13 mouse cellular contexts compared by ENCODE assay signal in genomic region chr1:84851512-84852235, GRCm38 (mm10). TPM values are rescaled to one million over a fixed set of nuclear protein-coding genes. Genes with fewer than 3 reads are reported as not detected.
DNase-seq lines count a peak whose midpoint lies in the region; TF ChIP-seq lines count a peak whose summit lies in the region.
"Had no signal": no experiment of that assay in that cellular context is flagged by ENCODE, and none has a peak within 500 bp of the region (broad histone marks: within the 10 kb centered on the region; RNA-seq: fewer than 3 reads in every experiment).

No protein-coding gene starts in this region.

- peaks cover 12% of the 10 kb centered on the region for H3K4me1 ChIP-seq in heart, embryonic 10.5 days

- no peaks in the 10 kb centered on the region for H3K9me3 ChIP-seq in heart, embryonic 10.5 days
- H3K9me3 ChIP-seq: heart, embryonic 13.5 days had no signal

- no peak for TF ChIP-seq CTCF in layer of hippocampus, adult 2 months (conservative IDR thresholded peaks at IDR 0.05)

- intact Hi-C loops in heart, postnatal 36 days (cut with DNase I): no loop called here

- H3K4me3 ChIP-seq in heart, embryonic 10.5 days: no peak overlapping the region
- H3K4me3 ChIP-seq in layer of hippocampus, adult 2 months: no peak overlapping the region
- H3K4me3 ChIP-seq: erythroblast, embryonic 14.5 days; heart, embryonic 13.5 days had no signal

- no peaks in the 10 kb centered on the region for H3K36me3 ChIP-seq in heart, embryonic 10.5 days
- H3K36me3 ChIP-seq: heart, embryonic 13.5 days had no signal

- H3K27me3 ChIP-seq in heart, embryonic 10.5 days (ENCODE audit: insufficient read depth, poor library complexity, severe bottlenecking): no peaks in the 10 kb centered on the region
- H3K27me3 ChIP-seq: CH12.LX; heart, embryonic 13.5 days had no signal

- H3K27ac ChIP-seq in heart, embryonic 10.5 days: peak overlapping the region; percentile 52
- H3K27ac ChIP-seq in layer of hippocampus, adult 2 months: no peak overlapping the region
- H3K27ac ChIP-seq: heart, embryonic 13.5 days had no signal

- 20% methylated on average over 9 of the region's 9 CpGs for WGBS in heart, embryonic 10.5 days

- no peak for DNase-seq in heart, embryonic 10.5 days (ENCODE audit: low spot score)
- DNase-seq in heart, postnatal 36 days: no peak
- DNase-seq in embryo, embryonic 10.5 days (ENCODE audit: low spot score): peak; percentile 32
- DNase-seq in kidney, postnatal 36 days: peak; percentile 78 to 83
- peak; percentile 4 for DNase-seq in skeletal muscle tissue, adult 2 months (ENCODE audit: low read depth, low spot score)
- no peak for DNase-seq in layer of hippocampus, adult 2 months (ENCODE audit: low spot score in 2 of 2)
- no peak for DNase-seq in spleen, adult 12 weeks (ENCODE audit: low spot score)
- no peak for DNase-seq in adrenal gland, postnatal 25 days
- DNase-seq: lung, postnatal 4 days had no signal

RNA-seq across cellular contexts. Expression of gene Trip12, which starts 11.4 kb away (rescaled TPM):
- polyA plus RNA-seq in heart, embryonic 10.5 days (2016; fragmentation: Nextera tagmentation; extraction: Ambion mirVana): 68.5 and 78.0 TPM in 2 replicates
- 100 to 1,000 TPM; 189 to 213 TPM for total RNA-seq in heart, postnatal 36 days (2021)
- 100 to 1,000 TPM; 196 to 201 TPM for total RNA-seq in layer of hippocampus, adult 2 months (2021)
- total RNA-seq in adrenal gland, postnatal 25 days (2021): 241 and 288 TPM in 2 replicates

RNA-seq across cellular contexts. Expression of gene Fbxo36, which starts 12.0 kb away (rescaled TPM):
- 7.0 and 8.6 TPM in 2 replicates for polyA plus RNA-seq in heart, embryonic 10.5 days (2016; fragmentation: Nextera tagmentation; extraction: Ambion mirVana)
- total RNA-seq in heart, postnatal 36 days (2021): 1 to 10 TPM; 1.5 to 1.8 TPM
- total RNA-seq in layer of hippocampus, adult 2 months (2021): 1 to 10 TPM; 2.4 to 3.1 TPM
- total RNA-seq in adrenal gland, postnatal 25 days (2021): 9.8 and 13.5 TPM in 2 replicates
- total RNA-seq: neutrophil, adult 5-6 weeks had no signal

Comparison
In these comparisons a context has a peak if more than half of its experiments do, and no peak if none do; other contexts are left out.
1. DNase-seq: peak in embryo, embryonic 10.5 days (single experiment), kidney, postnatal 36 days (2 of 2) and skeletal muscle tissue, adult 2 months (single experiment); none in heart, embryonic 10.5 days (single experiment), heart, postnatal 36 days (0 of 2), layer of hippocampus, adult 2 months (0 of 2), spleen, adult 12 weeks (single experiment) and adrenal gland, postnatal 25 days (single experiment).